Mouse (Mus musculus): ENCODE measurements around the gene Ptprm.

The Ptprm gene

DNA sequence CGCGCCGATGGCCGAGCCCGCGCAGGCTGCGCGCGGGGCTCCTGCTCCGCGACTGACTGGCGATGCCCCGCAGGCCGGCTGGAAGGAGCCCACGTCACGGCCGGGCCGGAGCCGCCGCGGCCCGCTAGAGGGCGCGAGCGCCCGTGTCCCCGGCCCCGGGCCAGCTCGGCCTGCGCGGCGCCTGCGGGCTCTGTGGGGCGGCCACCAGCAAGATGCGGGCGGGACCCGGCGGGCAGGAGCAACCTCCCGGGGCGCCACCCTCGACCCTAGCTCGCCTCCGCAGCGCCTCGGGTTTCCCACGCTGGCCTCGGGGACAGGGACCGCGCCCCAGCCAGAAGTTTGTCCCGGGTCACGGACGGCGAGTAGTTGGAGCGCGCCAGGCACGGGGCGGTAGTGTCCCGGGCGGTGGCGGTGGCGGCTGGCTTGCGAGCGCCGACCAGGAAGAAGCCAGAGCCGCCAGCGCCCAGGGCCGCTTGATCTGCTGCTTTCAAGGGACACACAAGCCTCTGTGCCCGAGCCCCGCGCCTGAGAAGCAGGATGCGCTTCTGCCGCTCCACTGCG, at the start of gene Ptprm:
Gene Ptprm, minus strand, starts transcription at position 7 of the 561 bp plus-strand sequence.
- peak; percentile 74 for DNase-seq (ENCODE audit: low spot score)

DNA sequence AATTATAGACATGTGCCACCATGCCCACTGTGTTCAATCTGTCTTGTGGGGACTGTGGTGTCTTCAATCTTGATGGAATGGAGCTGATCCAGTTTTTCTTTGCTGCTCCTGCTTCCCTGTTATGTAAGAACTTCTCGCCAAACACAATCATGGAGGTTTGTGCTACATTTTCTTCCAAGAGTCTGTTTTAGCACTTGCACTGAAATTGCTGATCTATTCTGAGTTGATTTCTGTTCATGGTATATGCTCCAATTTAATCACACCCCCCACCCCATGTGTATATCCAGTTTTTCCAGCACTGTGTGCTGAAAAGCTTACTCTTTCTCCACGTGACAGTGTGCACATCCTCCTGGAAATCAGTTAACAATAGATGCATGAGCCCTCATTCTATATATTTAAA, 41.9 kb upstream of the Ptprm start:
- DNase-seq (ENCODE audit: low spot score): no peak

DNA sequence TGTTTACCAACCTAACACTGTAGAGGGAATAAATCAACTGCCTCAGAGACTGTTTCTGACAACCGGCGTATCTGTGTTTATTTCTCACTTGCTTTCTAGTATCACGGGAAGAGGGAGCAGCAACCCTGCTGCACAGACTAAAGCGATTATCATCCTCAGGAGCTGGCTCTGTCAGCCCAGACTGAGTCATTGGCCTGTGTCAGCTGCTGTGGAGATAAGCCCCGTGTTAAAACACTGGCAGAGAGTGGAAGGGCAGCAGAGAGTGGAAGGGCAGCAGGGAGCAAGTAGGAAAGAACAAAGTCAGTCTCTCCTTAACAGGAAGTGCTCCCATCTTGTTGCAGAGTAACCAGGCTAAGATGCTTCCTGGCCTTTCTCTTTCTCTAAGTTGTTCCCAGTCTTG, 36.6 kb upstream of the Ptprm start:
- DNase-seq (ENCODE audit: low spot score): no peak

DNA sequence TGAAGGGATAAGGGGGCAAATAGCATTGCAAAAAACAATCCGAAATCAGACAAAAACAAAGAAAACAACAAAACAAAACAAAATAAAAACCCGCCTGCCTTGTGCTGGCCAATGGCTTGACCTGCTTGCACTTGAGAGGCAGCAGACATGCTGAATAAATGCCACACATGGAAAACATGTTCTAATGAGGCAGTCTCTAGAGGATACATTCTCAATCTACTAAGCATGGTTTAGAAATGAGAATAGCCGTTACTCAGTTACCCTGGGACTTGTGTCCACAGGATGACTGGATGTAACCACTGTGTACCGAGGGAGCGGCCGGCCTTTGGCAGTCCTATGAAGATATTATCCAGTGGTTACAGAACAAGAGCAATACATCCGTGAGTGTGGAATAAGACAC, 33.9 kb upstream of the Ptprm start:
- no peak for DNase-seq (ENCODE audit: low spot score)

DNA sequence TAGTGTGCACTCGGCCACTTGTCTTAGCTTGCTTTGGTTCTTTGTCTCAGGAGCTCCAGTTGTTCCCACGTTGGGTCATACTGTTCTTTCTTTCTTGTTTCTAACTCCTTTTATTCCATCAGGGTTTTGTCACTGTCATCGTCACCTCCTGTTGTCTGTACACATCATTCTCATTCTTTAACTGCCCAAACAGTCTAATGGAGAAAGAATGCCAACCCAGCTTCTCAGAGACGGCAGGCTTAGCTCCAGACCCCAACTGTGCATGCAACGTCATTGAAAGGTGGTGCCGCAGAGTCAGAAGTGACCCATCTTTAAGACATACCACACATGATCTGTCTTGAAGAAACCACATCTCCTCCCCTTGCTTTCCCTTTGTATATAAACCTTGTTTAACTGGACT, 31.0 kb upstream of the Ptprm start:
- DNase-seq (ENCODE audit: low spot score): no peak

DNA sequence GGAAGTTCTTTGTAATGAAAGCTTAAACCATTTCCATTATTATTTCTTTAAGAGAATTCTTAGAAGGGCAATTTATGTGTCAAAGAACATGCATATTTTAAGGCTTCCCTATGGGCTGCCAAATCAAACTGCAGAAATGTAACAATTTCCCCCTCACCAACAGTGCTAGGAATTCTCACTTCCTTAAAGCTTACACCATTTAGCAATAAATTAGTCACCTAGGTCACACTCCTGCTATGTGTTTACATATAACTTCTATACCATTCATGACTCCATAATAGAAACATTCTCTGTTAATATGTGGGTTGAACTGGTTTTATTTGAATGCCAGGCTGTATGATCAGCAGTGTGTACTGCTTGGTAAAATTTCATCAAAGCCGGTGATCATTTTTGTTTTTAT, 29.4 kb upstream of the Ptprm start:
- no peak for DNase-seq (ENCODE audit: low spot score)

DNA sequence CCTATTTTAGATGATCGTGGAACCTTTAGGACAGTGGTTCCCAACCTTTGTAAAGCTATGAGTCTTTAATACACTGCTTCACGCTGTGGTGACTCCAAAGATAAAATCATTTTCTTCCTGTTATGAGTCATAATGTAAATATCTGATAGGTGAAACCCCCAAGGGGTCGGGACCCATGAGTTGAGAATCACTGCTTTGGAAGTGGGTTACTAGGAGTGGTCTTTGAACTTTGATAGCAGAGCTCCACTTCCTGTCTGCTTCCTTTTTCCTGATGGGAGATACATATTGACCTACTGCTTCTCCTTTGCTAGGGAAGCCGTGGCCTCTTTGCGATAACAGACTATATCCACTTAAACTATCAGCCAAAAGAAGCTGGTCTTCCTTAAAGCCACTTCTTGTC, 27.4 kb upstream of the Ptprm start:
- no peak for DNase-seq (ENCODE audit: low spot score)

DNA sequence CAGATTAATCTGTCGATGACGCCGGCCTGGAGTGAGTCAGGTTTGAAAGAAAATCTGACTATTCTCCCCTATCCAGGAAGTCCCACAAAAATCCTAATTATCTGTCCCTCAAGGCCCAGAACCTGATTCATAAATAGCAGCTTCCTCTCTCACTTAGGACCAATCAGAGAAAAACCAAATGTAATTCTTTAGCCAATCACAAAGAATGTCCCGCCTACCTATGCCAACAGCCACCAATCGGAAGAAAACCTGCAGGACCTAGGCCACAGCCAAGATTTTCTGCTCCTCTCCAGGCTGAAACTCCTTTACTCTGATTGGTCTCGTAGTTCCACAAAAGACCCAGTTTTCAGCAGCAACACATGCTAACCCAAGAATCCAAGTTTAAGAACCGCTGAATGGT, 13.6 kb upstream of the Ptprm start:
- no peak for DNase-seq (ENCODE audit: low spot score)

DNA sequence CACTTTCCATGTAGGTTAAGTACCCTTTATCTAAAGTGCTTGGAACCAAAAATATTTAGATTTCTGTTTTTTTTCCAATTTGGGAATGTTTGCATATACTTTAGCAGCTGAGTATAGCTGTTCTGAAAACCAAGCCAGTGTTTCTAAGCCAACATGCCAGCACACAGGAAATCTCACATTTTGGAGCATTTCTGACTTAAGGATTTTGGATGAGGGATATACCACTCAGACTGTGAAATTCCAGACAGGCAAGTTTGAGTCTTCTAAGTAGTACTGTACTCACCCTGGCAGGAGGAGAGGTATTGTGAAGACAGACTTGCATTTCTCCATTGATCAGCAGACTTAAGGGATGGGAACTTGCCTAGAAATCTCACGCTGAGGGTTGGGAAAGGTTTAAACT, 10.2 kb upstream of the Ptprm start:
- no peak for DNase-seq (ENCODE audit: low spot score)

DNA sequence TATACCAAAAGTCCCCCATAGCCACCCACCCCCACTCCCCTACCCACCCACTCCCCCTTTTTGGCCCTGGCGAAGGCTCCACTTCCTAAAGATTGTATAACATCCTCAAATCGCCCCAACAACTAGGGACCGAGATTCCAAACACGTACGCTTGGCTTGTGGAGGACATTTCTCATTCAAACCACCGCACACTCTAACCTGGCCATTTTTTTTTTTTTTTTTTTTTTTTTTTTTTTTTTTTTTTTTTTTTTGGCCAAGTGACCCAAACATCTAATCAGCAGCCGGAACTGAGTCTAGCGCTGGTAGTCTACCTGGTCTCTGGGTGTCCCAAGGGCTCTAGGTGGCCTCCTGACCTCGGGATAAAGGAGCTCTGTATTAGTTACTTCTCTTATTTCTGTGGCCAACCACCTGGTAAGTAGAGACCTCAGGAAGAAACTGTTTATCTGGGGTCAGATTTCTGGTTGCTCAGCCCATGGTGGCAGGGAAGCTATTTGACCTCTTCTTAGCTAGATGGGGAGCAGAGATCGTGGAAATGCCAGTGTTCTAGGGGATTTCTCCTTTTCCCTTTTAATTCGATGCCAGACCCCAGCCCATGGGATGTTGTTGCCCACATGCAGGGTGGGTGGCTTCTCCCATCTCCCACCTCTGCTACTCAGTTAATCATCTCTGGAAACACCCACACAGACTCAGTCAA, 9.3 kb upstream of the Ptprm start:
- no peak for DNase-seq (ENCODE audit: low spot score)

DNA sequence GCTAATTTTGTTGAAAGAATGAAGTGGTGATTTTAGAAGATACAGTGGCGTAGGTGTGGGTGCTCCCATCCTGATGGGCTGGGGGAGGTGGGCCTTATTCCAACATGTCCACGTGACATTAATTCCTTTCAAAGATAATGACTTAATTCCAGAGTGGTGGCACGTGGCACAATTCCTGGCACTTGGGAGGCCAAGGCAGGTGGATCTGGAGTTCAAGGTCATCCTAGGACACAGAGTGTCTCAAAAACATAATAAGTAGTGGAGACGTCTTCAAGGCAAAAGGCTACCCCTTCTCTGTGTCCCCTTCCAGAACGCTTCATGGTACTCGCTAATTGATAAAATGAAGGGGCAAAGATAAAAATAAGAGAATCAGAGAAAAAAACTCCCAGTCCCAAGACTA, 7.9 kb upstream of the Ptprm start:
- DNase-seq (ENCODE audit: low spot score): no peak

DNA sequence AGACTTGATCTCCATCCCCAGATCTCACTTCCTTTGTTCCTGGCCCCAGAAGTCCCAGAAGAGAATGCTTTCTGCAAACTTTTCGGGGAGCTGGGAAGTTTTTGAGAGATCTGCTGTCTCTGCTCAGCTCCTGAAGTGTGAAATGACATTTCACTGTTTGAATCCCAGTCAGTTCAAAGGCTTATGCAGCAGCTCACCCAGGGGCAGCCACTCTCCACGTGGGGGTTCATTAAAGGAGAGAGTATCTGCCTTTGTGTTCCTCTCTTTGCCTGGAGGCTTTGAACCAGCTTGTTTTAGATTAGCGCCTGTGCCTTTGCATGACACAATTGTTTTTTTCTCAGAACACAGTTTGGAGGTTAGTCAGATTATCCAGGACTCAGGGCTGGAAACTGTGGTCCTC, 6.3 kb upstream of the Ptprm start:
- no peak for DNase-seq (ENCODE audit: low spot score)

DNA sequence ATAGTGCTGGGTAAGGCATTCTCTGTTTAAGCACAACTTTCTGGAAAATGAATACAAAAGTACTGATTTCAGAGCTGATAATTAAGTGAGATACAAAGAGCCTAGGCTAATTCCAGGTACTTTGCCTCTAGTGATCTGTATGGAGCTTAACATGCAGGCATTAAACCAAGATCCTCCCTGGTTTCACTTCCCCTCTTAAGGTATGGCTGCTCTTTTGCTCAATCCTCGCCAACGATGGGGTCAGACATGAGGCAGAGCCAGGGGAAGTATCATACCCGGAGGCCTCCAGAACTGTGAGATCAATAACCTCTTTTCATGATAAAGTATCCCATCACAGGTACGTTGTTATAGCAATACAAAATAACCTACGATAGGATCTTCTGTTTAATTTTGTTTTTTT, 5.3 kb upstream of the Ptprm start:
- no peak for DNase-seq (ENCODE audit: low spot score)

DNA sequence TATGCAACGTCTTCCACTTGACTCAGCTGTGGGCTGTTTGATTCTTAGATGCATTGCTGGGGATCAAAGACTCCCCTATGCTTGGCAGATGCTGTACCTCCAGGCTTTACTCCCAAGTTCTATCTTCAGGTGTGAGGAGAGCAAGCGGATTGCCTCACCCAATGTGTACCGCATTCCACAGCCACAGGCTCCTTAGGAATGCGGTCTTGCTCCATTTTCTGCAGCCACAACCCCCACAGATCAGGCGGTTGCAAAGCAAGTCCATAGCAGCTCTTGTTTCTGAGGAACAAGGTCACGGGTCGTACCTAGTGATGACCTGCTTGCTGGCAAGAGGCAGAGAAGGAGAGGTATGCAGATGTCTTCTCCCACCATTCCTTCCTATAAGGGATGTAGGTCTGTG, 4.3 kb upstream of the Ptprm start:
- DNase-seq (ENCODE audit: low spot score): no peak

DNA sequence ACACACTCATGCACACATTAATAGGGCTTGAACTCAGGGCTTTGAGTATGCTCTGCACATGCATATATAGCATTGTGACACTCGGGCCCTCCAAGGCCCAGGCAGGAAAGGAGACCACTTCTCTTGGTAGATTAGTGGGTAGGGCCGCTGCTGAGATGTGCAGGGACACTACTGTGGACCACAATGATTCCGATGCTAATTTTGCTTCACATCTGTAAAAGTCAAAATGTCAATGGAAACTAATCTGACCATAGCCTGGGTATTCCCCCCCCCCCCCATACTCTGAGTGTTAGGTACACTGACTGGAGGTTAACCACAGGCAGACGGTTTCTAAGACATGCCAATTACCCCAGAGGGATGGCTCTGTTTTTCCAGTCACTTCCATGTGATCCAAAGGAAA, 2.9 kb upstream of the Ptprm start:
- DNase-seq (ENCODE audit: low spot score): no peak

DNA sequence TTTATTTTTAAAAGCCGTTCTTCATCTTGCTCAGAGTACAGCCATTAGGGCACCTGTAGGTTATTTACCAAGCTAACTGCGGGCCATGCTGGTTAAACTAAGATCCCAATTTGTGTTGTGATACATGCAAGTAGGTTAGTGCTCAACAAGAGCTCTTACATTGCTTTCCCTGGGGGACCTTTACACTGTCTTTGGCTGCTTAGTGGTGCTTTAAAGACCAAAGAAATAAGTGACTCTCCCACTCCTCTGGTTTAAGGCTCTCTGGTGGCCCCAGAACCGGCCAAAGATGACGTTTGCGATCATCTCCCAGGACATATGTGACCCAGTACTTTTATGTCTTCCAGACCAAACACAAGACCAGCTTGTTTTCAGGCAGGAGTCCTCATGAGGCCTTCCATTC, 994 bp upstream of the Ptprm start:
- DNase-seq (ENCODE audit: low spot score): no peak

DNA sequence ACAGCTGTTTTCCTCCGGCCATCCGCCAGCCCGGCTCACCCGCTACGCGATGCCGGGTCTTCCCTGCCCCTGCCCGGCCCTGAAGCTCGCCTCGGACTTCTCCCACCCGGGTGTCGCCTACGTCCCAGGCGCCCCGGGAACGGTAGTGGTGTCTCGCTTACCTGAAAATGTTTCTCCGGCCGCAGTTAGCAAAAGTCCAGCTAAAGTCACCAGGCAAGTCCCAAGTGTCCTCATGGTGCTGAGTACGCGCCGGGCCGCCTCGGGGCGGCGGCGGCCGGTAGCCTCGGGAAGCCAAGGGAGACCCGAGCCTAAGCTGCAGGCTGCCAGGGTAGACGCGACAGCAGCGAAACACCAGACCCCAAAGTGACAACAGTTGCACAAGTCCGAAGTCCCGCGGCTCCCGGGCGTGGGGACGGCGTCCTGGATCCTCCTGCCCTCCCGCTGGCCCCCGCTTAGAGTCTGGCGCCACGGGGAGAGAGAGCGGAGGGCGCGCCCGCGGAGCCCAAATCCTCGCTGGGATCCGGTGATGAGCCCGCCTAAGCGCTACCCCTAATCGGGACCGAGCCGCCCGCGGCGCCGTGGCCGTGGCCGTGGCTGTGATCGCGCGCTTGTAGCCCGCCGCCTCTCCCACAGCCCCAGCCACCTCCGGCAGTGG, 334 bp downstream of the Ptprm start:
- DNase-seq (ENCODE audit: low spot score): no peak

DNA sequence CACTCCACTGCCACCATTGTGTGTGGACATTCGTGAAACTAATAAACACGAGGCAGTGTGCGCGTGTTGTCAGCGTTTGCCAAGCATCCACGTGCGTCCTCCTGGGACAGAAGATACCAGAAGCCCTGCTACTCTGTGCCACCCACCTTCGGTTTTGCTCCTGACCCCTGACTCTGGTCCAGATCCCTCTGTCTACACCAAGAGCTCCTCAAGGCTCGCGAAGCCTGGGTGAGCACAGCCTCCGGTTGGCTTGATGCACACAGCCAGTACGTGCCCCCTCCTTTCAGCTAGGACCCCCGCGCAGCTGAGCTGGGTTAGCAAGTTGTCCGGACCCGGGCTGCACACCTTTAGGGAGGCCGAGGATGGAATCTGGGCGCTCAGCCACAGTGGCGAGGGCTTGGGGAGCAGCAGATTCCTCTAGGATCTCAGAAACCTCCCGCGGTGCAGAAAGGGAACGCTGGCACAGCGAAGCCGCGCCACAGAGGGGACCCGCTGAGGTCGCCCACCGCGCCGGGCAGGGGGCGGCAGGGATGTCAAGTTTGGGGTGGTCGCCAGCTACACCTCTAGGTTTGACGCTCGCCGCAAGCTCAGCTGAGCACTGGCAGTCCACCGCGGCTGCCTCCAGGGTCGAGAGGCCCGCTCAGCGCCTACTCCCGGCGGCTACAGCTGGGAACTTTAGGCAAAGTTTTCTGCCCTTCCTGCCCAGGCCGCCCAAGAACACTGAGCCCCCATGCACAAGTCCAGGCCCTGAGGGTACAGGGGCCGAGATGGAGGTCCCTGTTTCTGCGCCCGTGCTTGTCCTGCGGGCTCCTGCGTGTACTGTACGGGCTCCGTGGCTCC, 1.1 kb downstream of the Ptprm start:
- DNase-seq (ENCODE audit: low spot score): peak; percentile 20

DNA sequence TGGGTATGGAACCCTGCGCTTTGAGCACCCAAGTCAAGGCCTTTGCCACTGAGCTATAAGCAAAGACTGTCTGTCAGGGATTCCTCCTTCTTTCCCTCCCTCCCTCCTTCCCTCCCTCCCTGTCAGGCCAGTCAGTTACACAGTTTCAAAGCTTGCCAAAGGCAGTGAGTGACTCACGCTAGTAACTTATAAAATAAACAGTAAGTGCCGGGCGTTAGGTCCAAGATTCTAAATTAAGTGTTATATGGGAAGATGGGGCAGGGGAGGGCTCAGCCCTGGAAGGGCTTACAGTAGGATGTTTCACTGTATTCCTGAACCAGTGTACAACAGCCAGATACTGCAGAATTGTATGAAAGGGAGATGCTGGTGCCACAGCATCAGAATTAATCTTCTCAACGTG, 2.8 kb downstream of the Ptprm start:
- no peak for DNase-seq (ENCODE audit: low spot score)

DNA sequence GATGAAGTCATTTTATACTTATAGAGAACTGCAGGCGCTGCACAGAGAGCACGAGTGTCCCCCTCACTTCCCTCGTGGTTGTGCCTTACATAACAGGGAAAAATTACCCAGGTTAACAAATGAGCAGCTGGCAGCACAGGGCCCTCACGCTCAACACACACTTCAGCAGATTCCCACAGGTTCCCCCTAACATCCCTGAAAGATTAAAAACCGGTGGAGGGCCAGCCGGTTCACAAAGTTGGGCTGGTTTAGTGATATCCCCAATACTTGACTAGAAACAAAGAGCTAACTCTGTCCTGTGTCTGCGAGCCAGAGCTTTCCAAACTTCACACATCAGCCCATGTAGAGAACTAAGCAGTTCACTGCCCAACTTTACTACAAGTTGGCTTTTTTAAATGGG, 3.7 kb downstream of the Ptprm start:
- no peak for DNase-seq (ENCODE audit: low spot score)

DNA sequence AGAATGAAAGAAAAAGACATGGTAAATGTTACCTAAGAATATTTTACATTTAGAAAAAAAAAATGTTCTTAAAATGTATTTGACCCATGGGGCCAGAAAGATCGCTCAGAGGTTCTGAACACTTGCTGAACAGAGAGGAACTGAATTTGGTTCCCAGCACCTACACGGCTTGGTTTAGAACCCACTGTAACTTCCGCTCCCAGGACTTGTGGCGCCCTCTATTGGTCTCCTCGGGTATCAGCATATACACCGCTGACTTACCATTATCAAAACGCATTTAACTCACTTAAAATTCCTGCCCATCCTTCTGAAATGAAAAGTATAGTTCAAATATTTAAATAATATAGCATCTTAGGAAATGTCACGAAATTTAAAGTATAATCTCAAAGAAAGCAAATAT, 4.7 kb downstream of the Ptprm start:
- DNase-seq (ENCODE audit: low spot score): no peak

DNA sequence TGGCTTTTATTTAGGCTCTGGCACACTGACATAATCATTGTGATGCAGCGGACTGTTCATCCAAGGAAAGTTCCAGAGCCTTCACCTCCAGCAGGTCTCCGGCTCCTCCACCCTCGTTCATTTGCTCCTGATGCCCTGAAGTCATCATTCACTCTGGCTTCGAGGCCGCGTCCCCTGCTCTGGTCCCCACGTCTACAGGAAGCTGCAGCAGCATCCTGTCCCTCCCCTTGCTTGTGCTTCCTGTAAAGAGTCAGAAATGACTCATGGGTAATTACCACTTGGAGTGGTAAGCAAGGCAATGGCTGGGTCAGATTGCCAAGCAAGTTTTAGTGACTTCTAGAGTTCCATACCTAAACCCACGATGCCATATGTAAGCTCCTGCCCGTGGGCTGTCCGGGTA, 7.3 kb downstream of the Ptprm start:
- no peak for DNase-seq (ENCODE audit: low spot score)

DNA sequence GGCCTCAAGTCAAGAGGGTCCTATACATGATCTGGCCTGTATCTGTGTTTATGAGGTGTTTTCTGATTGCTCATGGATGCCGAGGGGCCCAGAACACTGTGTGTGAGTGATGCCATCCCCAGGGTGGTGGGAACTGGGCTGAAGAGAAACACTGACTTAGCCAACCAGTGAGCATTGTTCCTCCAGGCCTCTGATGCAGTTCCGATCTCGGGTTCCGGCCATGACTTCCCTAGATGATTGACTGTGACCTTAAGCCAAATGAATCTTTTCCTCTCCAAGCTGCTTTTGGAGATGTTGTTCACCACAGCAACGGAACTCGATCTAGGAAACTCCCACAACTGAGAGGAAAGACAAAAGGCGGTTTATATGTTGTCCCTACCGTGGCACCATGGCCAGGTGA, 9.1 kb downstream of the Ptprm start:
- DNase-seq (ENCODE audit: low spot score): no peak
